Mouse (Mus musculus): ENCODE data around the gene Acadvl.

Acadvl gene

DNA sequence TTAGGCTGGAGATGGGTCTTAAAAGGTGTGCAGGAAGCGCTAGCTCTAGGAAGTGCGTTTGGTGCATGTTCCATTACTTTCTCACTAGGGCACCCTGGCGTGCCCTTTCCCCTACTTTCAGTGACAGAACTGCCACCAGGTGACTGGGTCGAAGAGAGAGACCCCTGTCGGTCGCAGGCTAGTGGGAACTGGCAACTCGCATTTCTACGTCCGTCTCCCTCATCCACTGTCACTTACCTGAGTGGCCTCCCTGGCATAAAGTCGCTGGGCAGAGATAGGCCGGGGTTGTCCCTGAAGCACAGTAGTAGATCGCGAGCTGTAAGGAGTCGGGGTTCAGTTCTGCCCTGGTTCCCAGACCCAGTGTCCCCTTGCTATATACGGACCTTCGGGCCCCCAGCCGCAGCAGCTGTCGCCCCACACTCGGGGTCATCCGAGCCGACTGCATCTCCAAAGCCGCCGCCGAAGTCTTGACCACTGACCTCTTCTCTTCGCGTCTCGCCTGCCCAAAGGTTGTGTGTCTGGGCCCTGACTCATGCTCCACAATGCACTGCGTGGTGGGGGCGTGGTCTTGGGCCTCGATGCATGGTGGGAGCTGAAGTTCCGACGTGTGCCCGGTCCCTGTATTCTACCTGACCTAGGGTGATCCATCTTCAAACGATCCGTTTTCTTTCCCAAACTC, at the start of gene Acadvl:
Gene Acadvl (minus strand): TSS at position 532 of the 679 bp plus-strand sequence.
- Histone ChIP-seq H3K27me3 (ENCODE audit: control insufficient read depth, insufficient read depth, low read length, poor library complexity, severe bottlenecking) (no peaks in the 10 kb centered on the region), H3K36me3 (ENCODE audit: control insufficient read depth, insufficient read depth, low read length, poor library complexity, severe bottlenecking) (peaks cover 5% of the 10 kb centered on the region; the same call in 1 of the 2 replicates)
- DNase-seq (ENCODE audit: low read depth, low spot score) = peak; percentile 84

GRCm38 (mm10) chr11:70063053-70063452, 47.8 kb upstream of the Acadvl start:
- DNase-seq (ENCODE audit: low read depth, low spot score) = no peak
- no peaks in the 10 kb centered on the region for H3K36me3 ChIP-seq (ENCODE audit: control insufficient read depth, insufficient read depth, low read length, poor library complexity, severe bottlenecking)
- H3K27me3 ChIP-seq (ENCODE audit: control insufficient read depth, insufficient read depth, low read length, poor library complexity, severe bottlenecking) = no peaks in the 10 kb centered on the region

GRCm38 (mm10) chr11:70059930-70060329, 44.7 kb upstream of the Acadvl start:
- no peak for DNase-seq (ENCODE audit: low read depth, low spot score)
- Histone ChIP-seq H3K36me3 (ENCODE audit: control insufficient read depth, insufficient read depth, low read length, poor library complexity, severe bottlenecking) (no peaks in the 10 kb centered on the region), H3K27me3 (ENCODE audit: control insufficient read depth, insufficient read depth, low read length, poor library complexity, severe bottlenecking) (no peaks in the 10 kb centered on the region)

DNA sequence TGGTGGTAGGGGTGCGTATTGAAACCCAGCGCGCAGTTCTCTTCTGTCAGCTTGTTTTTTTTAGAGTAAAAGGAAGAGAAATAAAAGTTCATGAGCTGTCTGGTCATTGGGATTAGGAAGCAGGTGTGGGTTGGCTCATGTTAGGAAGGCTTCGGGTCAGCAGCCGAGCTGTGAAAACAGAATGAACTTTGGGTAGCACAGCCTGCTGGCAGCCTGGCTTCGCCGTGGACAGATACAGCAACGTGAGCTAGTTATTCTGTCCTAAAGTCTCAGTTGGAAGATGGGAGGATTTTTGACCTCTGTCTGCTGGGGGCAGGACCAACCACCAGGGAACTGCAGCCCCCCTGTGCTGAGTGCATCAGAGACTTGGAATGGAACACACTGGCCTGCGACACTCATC, 42.6 kb upstream of the Acadvl start:
- no peaks in the 10 kb centered on the region for H3K27me3 ChIP-seq (ENCODE audit: control insufficient read depth, insufficient read depth, low read length, poor library complexity, severe bottlenecking)
- no peak for DNase-seq (ENCODE audit: low read depth, low spot score)
- H3K36me3 ChIP-seq (ENCODE audit: control insufficient read depth, insufficient read depth, low read length, poor library complexity, severe bottlenecking) = no peaks in the 10 kb centered on the region

DNA sequence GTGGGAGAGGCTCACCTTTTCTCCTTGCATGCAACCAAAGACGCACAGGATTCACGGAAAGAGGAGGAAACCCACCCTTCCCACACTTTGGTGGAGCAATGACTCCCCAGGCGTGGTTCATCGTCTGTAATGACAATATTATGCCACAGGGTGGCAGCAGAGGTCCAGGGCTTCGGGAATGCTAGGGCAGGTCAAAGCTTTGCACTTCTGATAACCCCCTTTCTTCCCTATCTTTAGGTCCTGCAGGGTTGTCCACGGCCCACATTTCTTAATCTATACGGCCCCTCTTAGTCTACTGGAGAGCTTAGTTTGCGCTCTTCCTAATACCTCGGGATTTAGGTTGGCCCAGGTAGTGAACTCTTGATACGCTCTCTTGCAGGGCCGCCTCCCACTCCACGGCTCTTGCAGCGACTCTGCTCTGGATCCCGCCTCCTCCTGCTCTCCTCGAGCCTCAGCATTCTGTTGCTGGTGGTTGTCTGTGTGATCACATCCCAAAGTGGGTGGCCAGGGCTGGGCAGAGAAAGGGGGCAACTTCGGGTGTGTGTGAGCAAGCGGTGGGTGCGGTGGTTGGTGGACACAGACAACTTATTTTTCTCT, 40.5 kb upstream of the Acadvl start:
- no peaks in the 10 kb centered on the region for H3K27me3 ChIP-seq (ENCODE audit: control insufficient read depth, insufficient read depth, low read length, poor library complexity, severe bottlenecking)
- no peaks in the 10 kb centered on the region for H3K36me3 ChIP-seq (ENCODE audit: control insufficient read depth, insufficient read depth, low read length, poor library complexity, severe bottlenecking)
- DNase-seq (ENCODE audit: low read depth, low spot score) = peak; percentile 76

DNA sequence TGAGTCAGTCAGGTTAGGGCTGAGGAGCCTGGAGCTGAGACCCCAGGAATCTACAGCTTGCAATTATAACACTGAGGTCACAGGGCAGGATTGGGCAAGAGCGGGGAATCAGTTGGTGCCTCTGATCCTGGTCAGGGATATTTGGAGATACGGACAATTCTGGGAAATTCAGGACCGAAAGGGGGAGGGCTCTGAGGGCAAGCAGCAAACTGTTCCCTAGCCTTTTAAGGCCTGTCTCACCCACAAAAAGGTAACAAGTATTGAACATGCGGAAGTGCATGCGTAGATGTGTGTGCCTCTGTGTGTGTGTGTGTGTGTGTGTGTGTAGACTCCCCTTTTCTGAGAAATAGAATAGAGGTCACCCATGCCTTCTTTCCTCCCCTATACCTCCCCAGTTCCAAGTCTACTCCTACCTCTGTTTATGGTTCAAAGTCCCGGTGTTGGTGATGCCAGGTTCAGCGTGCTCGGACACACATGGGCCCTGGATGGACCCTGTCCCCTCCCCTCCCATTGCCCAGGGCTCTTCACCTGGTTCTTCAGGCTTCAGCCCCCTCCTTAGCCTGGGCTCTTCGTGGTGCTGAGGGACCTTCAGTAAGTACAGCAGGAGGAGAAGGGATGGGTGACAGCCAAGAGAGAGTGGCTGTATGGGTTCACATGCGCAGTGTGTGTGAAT, 38.8 kb upstream of the Acadvl start, which contains the start of gene Asgr1:
Gene Asgr1 (plus strand): TSS at position 188 of the 673 bp plus-strand sequence.
- Histone ChIP-seq H3K27me3 (ENCODE audit: control insufficient read depth, insufficient read depth, low read length, poor library complexity, severe bottlenecking) (no peaks in the 10 kb centered on the region), H3K36me3 (ENCODE audit: control insufficient read depth, insufficient read depth, low read length, poor library complexity, severe bottlenecking) (no peaks in the 10 kb centered on the region)
- DNase-seq (ENCODE audit: low read depth, low spot score) = no peak

DNA sequence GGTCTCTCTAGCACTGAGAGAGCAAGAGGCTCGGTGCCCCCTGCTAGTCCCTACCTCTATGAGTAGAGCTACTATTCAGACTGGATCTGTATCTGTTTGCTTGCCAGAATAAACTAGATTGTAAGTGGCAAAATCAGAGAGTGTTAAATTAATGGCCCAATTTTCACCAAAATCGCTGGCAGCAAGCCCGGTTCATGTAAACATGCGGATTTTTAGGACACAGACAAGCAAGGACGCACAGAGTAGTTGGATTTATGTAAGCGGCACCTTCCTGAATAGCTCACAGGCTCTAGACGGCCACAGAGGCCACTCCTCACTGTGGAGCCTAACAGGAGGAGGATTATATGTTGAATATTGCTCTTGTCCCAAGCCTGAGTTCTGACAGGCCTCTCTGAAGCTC, 37.9 kb upstream of the Acadvl start:
- Histone ChIP-seq H3K27me3 (ENCODE audit: control insufficient read depth, insufficient read depth, low read length, poor library complexity, severe bottlenecking) (no peaks in the 10 kb centered on the region), H3K36me3 (ENCODE audit: control insufficient read depth, insufficient read depth, low read length, poor library complexity, severe bottlenecking) (no peaks in the 10 kb centered on the region)
- no peak for DNase-seq (ENCODE audit: low read depth, low spot score)

DNA sequence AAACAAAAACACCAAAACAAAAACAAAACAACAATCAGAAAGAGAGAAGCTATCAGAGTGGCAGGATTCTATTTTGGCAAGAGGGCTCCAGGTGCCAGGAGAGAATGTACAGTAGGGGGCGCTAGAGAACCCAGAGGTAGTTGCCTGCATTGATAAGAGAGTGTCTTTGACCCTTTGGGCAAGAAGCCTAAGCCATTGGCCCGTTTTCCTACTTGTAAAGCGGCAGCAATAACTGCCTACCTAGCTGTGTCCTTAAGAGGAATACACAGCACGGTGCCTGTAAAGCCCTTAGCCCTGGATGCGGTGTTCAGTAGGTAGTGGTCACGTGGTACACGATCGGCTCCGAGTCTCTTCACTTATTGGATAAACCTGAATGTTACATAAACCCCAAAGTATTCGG, 34.6 kb upstream of the Acadvl start:
- no peaks in the 10 kb centered on the region for H3K27me3 ChIP-seq (ENCODE audit: control insufficient read depth, insufficient read depth, low read length, poor library complexity, severe bottlenecking)
- peak; percentile 46 for DNase-seq (ENCODE audit: low read depth, low spot score)
- H3K36me3 ChIP-seq (ENCODE audit: control insufficient read depth, insufficient read depth, low read length, poor library complexity, severe bottlenecking) = no peaks in the 10 kb centered on the region

GRCm38 (mm10) chr11:70049366-70049765, 34.2 kb upstream of the Acadvl start:
- no peak for DNase-seq (ENCODE audit: low read depth, low spot score)
- Histone ChIP-seq H3K36me3 (ENCODE audit: control insufficient read depth, insufficient read depth, low read length, poor library complexity, severe bottlenecking) (no peaks in the 10 kb centered on the region), H3K27me3 (ENCODE audit: control insufficient read depth, insufficient read depth, low read length, poor library complexity, severe bottlenecking) (no peaks in the 10 kb centered on the region)

GRCm38 (mm10) chr11:70045435-70045834, 30.2 kb upstream of the Acadvl start:
- DNase-seq (ENCODE audit: low read depth, low spot score) = no peak
- Histone ChIP-seq H3K36me3 (ENCODE audit: control insufficient read depth, insufficient read depth, low read length, poor library complexity, severe bottlenecking) (no peaks in the 10 kb centered on the region), H3K27me3 (ENCODE audit: control insufficient read depth, insufficient read depth, low read length, poor library complexity, severe bottlenecking) (no peaks in the 10 kb centered on the region)

GRCm38 (mm10) chr11:70043665-70044064, 28.5 kb upstream of the Acadvl start:
- no peaks in the 10 kb centered on the region; the same call in 1 of the 2 replicates for H3K27me3 ChIP-seq (ENCODE audit: control insufficient read depth, insufficient read depth, low read length, poor library complexity, severe bottlenecking)
- DNase-seq (ENCODE audit: low read depth, low spot score) = no peak

GRCm38 (mm10) chr11:70042309-70043085, 27.3 kb upstream of the Acadvl start:
- DNase-seq (ENCODE audit: low read depth, low spot score) = no peak
- no peaks in the 10 kb centered on the region; the same call in 1 of the 2 replicates for H3K27me3 ChIP-seq (ENCODE audit: control insufficient read depth, insufficient read depth, low read length, poor library complexity, severe bottlenecking)
- H3K36me3 ChIP-seq (ENCODE audit: control insufficient read depth, insufficient read depth, low read length, poor library complexity, severe bottlenecking) = no peaks in the 10 kb centered on the region

More at GRCm38 (mm10) chr11:70043665-70044064, 28.5 kb upstream of the Acadvl start:
- no peaks in the 10 kb centered on the region for H3K36me3 ChIP-seq (ENCODE audit: control insufficient read depth, insufficient read depth, low read length, poor library complexity, severe bottlenecking)

DNA sequence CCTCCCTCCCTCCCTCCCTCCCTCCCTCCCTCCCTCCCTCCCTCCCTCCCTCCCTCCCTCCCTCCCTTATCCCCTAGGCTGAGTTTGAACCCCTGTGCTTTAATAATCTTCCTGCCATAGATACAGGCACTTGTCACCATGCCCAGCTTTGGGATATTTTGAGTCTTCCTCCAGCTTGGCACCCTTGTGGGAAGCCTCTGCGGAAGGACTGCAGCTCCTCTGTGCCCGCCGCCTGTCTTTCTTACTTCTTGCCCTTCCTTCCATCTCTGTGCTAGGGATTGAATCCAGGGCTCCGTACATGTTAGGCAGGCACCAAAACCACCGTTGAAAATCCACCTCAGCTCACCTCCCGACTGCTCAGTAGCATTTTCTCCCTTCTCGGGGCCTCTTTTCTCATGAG, 25.0 kb upstream of the Acadvl start:
- Histone ChIP-seq H3K27me3 (ENCODE audit: control insufficient read depth, insufficient read depth, low read length, poor library complexity, severe bottlenecking) (no peaks in the 10 kb centered on the region; the same call in 1 of the 2 replicates), H3K36me3 (ENCODE audit: control insufficient read depth, insufficient read depth, low read length, poor library complexity, severe bottlenecking) (no peaks in the 10 kb centered on the region)
- DNase-seq (ENCODE audit: low read depth, low spot score) = no peak

DNA sequence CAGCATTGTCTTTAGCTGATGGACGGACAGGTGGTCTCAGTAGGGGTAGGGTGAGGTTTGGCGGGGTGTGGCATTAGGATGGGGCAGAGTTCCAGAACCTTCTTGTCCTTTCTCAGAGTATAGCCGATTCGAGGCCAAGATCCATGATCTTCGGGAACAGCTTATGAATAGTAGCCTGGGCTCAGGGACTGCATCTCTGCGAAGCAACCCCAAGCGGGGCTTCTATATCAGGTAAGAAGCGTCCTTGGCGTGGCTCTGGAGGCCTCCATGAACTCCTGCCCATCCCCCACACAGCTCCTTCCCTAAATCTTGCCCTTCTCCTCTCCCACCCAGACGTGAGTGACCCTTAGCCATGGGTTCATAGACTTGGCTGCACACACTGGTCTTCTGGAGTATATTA, 24.4 kb upstream of the Acadvl start:
- no peak for DNase-seq (ENCODE audit: low read depth, low spot score)
- Histone ChIP-seq H3K36me3 (ENCODE audit: control insufficient read depth, insufficient read depth, low read length, poor library complexity, severe bottlenecking) (no peaks in the 10 kb centered on the region), H3K27me3 (ENCODE audit: control insufficient read depth, insufficient read depth, low read length, poor library complexity, severe bottlenecking) (no peaks in the 10 kb centered on the region; the same call in 1 of the 2 replicates)
